Mouse (Mus musculus): Measurements from ENCODE around the gene Gm20388. TPM values are rescaled to one million over a fixed set of nuclear protein-coding genes. Genes with fewer than 3 reads are reported as not detected.
"Not testable (repeated sequence)": the region's sequence is repeated elsewhere in the genome, so short reads cannot be mapped to it uniquely, and the experiment has no call there.

Gm20388 gene
- total RNA-seq, 2 experiments from 2014 or later: 11.4 to 18.1 TPM

DNA sequence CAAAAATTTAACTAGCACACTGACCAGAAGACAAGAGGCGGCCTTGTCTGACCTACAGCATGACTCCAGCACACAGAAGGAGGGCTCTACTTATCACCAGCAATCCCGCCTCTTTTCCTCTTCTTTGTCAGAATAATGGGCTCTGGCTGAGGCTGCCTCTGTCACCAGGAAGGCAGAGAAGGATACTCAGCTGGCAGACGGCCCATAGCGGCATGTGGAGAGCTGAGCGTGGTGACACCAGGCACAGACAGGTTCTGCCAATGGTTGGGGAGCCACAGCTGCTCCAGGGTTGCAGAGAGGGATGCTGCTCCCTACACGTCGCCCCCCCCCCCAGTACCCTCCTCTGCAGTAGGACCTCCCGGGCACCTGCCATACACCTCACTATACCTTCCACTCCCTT, 450.7 kb downstream of the Gm20388 start:
- no peak for ATAC-seq (replicated peaks; ENCODE audit: low FRiP score, low TSS enrichment, poor library complexity, severe bottlenecking)

- ATAC-seq (replicated peaks; ENCODE audit: low FRiP score, low TSS enrichment, poor library complexity, severe bottlenecking): no peak
Measured at GRCm38 (mm10) chr8:120363552-120364071, 453.0 kb downstream of the Gm20388 start.

GRCm38 (mm10) chr8:120364093-120364725, 453.6 kb downstream of the Gm20388 start:
- ATAC-seq (replicated peaks; ENCODE audit: low FRiP score, low TSS enrichment, poor library complexity, severe bottlenecking): 0 out of 2 replicates have a peak, but pooled peaks have one; percentile 6

GRCm38 (mm10) chr8:120366840-120367239, 456.2 kb downstream of the Gm20388 start:
- ATAC-seq (replicated peaks; ENCODE audit: low FRiP score, low TSS enrichment, poor library complexity, severe bottlenecking): no peak

DNA sequence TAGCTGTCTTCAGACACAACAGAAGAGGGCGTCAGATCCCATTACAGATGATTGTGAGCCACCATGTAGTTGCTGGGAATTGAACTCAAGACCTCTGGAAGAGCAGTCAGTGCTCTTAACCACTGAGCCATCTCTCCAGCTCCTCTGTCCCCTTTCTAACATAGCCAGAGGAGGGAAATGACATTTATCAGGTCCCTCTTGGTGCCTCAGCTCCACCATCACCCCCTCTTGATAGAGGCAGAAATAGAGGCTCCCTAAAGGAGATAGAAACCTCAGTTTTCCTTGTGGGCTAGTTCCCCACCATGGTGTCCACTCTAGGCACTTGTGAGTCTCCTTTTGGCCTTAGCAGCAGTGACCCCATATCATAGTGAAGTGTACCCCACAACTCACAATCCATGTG, 457.6 kb downstream of the Gm20388 start:
- ATAC-seq (replicated peaks; ENCODE audit: low FRiP score, low TSS enrichment, poor library complexity, severe bottlenecking): not testable (repeated sequence)

DNA sequence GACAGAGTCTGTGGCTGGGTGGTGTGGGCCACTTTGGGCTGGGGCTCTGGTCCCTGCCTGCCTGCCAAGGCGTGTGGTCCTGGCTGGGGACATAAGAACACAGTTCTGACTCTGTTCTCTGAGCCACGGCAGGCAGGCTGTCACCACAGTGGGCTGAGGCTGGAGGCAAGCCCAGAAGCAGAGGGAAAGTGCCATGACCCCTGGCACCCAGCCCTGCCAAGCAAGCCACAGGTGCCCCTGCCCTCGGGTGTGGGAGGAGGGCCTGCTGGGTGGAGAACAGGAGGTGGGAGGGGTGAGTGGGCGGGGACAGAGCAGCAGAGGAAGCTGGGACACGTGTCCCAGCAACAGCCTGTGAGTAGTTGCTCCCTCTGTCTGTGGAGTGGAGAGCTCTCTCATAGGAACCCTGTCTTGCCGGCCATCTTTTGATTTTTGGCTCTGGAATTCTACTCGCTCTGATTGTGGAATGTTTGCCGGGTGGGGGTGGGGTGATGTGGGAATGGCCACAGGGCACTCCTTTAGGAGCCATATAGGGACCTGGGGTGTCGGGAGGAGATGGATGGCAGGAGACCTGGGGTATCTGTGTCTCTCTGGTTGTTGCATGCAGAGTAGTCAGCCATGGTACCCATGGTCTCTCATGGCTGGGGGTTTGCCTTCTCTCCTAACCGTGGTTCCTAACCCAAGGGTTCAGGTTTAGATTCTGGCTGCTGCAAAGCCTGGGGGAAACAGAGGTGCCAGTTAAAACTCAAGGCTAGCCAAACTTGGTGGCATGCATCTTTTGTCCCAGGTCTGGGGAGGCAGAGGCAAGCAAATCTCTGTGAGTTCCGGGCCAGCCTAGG, 458.4 kb downstream of the Gm20388 start:
- ATAC-seq (replicated peaks; ENCODE audit: low FRiP score, low TSS enrichment, poor library complexity, severe bottlenecking): peak; percentile 66

GRCm38 (mm10) chr8:120369956-120370355, 459.3 kb downstream of the Gm20388 start:
- ATAC-seq (replicated peaks; ENCODE audit: low FRiP score, low TSS enrichment, poor library complexity, severe bottlenecking): 0 out of 2 replicates have a peak, but pooled peaks have one; percentile 10

DNA sequence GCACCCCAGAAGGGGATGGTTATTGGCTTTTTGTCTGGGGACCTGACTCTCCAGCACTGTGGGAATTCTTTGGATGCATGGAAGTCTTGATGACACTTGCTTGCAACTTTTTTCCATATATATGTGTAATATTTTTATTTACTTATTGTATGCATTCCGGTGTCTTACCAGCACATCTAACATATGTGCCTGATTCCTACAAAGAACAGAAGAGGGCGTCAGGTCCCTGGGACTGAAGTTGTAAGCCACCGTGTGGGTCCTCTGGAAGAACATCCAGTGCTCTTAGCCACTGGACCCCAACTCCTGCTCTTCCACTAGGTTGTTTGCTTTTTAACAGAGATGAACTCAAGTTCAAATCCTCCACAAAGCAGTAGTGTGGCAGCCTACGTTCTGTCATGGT, 459.8 kb downstream of the Gm20388 start:
- ATAC-seq (replicated peaks; ENCODE audit: low FRiP score, low TSS enrichment, poor library complexity, severe bottlenecking): no peak

GRCm38 (mm10) chr8:120371146-120371545, 460.5 kb downstream of the Gm20388 start:
- no peak for ATAC-seq (replicated peaks; ENCODE audit: low FRiP score, low TSS enrichment, poor library complexity, severe bottlenecking)

GRCm38 (mm10) chr8:120371725-120372457, 461.2 kb downstream of the Gm20388 start:
- ATAC-seq (replicated peaks; ENCODE audit: low FRiP score, low TSS enrichment, poor library complexity, severe bottlenecking): peak; percentile 62

- ATAC-seq (replicated peaks; ENCODE audit: low FRiP score, low TSS enrichment, poor library complexity, severe bottlenecking): no peak
Measured at GRCm38 (mm10) chr8:120372684-120373083, 462.0 kb downstream of the Gm20388 start.

DNA sequence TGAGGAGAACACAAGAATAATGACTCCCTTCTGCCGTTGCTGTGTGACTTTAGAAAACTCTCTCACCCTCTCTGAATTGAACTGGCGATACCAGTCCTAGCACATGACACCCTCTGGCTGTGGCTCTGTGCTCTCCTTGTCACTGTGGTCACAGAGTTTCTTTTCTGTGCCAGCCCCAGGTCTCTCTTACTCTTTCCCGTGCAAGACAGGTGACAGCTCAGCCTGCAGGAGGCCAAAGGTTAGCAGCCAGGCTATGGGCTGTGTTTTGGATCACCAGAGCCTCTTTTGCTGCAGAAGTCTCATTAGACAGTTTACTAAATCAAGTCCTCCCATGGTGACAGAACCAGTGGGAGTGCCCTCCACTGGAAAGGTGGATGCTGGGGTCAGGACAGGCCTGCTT, 463.0 kb downstream of the Gm20388 start:
- ATAC-seq (replicated peaks; ENCODE audit: low FRiP score, low TSS enrichment, poor library complexity, severe bottlenecking): no peak

DNA sequence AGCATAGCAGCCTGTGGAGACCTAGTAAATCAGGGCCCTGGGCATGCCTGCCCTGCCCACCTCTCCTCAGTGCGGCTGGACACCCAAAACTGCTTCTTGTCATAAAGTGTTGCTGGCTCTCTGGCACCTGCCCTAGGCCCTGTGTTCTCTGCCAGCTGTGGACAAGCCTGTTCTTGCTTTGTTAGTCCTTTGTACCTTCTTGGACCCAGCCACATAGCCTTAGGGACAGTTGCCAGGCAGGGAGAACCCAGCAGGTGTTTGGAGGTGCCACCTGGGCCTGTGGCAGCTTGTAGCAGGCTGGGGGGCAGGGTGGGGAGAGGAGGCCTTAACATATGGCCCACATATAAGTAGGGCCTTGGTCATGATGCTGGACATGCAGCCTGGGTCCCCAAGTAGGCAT, 463.4 kb downstream of the Gm20388 start:
- ATAC-seq (replicated peaks; ENCODE audit: low FRiP score, low TSS enrichment, poor library complexity, severe bottlenecking): no peak

DNA sequence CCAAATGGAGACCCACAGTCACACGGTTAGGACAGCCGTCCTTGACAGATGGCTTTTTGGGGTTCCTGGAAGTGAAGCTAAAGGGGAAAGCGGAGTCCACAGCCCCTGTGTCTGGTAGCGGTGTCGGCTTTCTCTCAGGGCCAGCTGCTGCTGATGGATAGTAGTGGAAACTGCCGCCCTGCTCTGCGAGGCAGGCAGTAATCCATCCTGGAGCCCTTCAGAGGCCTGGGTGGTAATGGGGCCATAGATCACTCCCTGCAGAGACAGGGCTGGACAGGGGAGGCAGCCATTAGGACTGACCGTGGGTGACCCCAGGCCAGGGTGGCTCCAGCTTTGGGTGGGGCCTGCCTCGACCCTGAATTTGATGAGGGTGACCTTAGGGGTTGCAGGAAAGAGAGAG, 463.9 kb downstream of the Gm20388 start:
- no peak for ATAC-seq (replicated peaks; ENCODE audit: low FRiP score, low TSS enrichment, poor library complexity, severe bottlenecking)

DNA sequence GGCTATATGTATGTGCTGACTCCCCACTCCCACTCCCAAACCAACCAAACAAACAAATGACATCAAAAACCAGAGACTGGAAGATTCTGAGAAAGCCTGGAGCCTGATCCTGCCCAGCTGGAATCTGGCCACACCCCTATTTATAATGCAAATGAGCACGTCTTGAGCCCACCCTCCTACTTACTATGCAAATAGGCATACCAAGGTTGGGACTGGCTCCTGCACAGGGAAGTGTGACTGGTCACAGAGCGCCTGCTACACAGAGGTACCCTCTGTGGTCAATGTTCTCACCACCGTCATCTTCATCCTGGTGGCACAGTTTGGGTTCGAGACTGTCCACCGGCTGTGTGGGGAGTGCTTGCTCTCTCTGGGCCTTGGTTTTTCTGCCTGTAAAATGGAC, 464.5 kb downstream of the Gm20388 start:
- no peak for ATAC-seq (replicated peaks; ENCODE audit: low FRiP score, low TSS enrichment, poor library complexity, severe bottlenecking)

GRCm38 (mm10) chr8:120376215-120376614, 465.6 kb downstream of the Gm20388 start:
- ATAC-seq (replicated peaks; ENCODE audit: low FRiP score, low TSS enrichment, poor library complexity, severe bottlenecking): no peak

DNA sequence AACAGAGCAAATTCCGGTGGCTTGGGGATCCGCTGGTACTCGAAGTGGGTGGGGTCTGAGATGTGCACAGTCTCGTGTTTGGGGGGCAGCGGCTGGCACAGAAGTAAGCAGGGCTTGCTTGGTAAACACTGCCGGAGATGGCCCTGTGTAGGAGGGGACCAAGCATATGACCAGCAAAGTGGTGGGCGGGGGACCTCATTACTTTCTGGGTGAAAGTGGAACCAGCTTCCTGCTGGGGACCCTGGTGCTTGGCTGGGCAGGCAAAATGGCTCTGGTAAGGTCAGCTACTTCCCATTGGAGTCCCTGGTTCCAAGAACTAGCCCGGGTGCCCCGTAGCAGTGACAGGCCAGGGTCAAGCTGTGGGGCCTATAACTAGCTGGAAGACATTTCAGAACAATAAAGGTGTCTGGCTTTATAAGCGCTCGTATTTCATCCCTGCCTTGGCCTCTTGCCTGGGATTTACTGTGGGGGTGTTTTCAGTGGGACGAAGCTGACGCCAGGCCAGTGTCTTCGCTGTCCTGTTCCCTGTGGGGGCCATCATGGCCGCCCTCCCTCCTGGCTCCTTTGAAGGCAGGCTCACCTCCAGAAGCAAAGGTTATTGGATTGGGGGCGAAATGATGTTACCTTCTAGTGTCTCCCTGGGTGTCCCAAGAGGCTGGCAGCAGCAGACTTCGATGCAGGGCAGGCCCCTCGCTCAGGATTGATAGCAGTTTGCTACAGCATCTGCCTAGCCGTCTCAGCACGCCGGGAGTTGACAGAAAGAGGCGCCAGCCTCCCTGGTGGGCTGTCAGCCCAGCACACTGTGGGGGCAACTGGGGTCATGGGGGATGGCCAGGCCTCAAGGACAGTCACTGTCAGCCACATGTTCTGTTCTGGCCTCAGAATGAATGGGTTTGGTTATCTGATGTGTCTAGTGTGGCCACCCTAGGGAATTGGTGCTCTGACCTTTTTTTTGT, 466.5 kb downstream of the Gm20388 start:
- peak; percentile 6; the same call in 1 of the 2 replicates for ATAC-seq (replicated peaks; ENCODE audit: low FRiP score, low TSS enrichment, poor library complexity, severe bottlenecking)

- ATAC-seq (replicated peaks; ENCODE audit: low FRiP score, low TSS enrichment, poor library complexity, severe bottlenecking): peak; percentile 70
Measured at GRCm38 (mm10) chr8:120377803-120378189, 467.2 kb downstream of the Gm20388 start.

DNA sequence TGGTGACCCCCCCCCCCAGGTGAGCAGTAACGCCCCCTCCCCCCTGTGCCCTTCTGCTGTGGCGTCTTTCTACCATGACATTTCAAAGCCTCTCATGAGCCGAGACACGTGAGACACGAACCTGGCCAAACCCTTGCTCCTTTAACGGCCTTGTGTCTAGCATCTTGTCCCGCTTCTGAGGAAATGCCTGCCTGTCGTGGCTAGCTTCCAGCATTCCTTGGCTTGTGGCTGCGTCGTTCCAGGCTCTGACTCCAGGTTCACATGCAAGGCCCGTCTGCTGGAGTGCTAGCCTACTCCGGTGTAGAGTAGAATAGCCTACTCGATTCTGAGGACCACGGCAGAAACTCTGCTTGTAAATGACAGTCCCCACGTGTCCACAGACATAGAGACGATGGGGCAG, 467.7 kb downstream of the Gm20388 start:
- no peak for ATAC-seq (replicated peaks; ENCODE audit: low FRiP score, low TSS enrichment, poor library complexity, severe bottlenecking)

Data from megakaryocyte-erythroid progenitor cell, adult 5-6 weeks (primary cell).